Mouse (Mus musculus): ENCODE results near the gene Tbl1xr1.

The Tbl1xr1 gene

DNA sequence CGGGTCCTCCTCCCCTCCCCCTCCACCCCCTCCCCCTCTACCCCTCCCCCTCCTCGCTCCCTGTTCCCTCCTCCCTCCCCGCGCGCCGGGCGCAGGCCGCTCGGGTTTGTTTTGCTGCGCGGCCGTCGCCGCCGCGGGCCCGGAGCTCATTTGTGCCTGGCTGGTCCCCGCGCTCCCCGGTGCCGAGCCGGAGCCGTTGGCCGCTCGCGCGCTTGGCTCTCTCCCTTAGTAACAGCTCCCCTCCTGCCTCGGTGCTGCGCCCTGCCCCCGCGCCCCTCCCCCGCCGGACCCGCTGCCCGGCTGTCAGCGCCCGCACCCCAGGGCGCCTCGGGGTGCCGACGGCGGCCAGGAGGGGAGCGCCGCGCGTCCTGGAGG, at the start of gene Tbl1xr1:
Gene Tbl1xr1 (plus strand): TSS at position 92 of the 375 bp plus-strand sequence.
- peak; percentile 76 to 83 for DNase-seq (ENCODE audit: low spot score in 2 of 2)

DNA sequence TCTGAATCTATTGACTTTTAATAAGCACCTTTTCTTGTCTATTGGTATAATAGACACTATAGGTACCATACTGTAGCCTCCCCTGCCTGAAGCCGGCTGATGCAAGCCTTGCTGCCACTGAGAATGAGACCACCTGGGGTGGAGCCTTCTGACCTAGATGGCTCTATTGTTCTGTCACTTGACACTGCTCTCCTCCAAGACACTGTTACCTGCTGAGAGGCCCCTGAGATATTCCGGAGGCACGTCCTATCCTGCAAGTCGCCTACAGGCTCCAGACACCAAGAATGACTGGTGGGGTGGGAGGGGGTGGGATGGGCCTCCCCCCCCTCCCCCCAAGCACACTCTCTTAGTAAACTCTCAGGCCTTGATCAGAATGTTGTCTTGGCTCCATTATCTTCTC, 38.4 kb upstream of the Tbl1xr1 start:
- no peak for DNase-seq (ENCODE audit: low spot score in 2 of 2)

DNA sequence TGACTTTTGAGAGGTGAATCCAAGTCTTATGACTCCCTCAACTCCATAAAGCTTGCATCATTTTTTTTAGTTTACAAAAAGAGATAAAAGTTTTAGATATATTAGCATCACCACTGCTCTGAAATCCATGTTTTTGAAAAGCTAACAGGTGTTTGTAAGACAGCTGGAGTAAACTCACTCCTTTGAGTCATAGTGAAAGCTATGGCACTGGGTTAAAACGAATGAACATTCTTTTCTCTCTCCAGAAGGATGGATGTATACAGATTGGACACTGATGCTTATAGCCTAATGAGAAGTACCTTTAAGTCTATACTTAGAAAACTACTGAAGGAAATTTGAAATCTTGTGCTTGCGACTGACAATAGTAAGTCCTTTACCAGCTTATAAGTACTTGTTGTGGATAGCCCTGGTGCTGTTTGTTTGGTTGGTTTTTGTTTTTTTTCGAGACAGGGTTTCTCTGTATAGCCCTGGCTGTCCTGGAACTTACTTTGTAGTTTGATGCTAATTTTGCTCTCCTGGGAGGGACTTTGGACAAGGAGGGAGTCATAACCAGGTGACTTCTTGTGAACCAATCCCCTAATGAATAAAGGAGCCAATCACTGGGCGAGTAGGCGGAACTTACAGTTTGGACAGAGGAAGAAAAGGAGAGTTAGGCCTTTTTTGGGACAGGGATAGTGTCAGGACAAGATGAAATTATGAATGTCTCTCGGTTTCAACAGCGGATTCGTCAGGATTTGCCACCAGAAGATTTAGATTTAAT, 37.2 kb upstream of the Tbl1xr1 start:
- DNase-seq (ENCODE audit: low spot score in 2 of 2) = no peak

DNA sequence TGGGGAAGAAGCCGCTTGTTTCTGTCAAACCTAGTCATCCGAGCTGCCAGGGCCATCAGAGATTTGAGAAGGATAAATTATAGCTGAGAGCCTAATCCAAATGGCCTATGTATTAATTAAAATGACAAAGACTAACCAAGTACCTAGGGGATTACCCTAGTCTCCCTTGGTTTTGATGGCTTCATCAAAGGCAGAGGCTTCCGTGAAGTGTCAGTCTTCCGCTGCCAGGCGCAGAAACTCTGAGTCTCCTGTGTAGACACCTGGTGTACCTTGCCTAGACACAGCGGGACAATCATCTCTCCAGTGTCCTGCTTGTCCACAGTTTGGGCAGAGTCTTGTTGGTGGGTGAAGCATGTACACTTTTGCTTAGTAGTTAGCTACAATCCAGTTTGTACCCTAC, 35.8 kb upstream of the Tbl1xr1 start:
- no peak for DNase-seq (ENCODE audit: low spot score in 2 of 2)

DNA sequence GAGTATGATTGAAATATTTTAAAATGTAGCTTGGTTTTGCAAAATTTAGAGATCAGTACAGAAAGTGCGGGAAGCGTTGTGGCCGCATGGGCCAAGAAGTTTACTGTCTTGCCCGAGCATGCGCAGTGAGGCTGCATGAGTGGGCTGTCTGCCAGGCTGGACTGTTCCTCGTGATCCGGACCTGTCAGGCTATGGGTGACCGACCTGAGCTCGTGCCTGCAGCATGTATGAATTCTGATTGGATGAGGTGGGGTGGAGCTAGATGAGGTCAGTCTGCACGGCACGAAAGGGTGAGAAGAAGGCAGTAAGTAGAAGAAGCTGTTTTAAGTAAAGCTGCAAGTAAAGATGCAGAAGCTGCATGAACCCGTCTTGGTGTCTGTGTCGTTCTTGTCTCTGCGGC, 29.2 kb upstream of the Tbl1xr1 start:
- no peak for DNase-seq (ENCODE audit: low spot score in 2 of 2)

DNA sequence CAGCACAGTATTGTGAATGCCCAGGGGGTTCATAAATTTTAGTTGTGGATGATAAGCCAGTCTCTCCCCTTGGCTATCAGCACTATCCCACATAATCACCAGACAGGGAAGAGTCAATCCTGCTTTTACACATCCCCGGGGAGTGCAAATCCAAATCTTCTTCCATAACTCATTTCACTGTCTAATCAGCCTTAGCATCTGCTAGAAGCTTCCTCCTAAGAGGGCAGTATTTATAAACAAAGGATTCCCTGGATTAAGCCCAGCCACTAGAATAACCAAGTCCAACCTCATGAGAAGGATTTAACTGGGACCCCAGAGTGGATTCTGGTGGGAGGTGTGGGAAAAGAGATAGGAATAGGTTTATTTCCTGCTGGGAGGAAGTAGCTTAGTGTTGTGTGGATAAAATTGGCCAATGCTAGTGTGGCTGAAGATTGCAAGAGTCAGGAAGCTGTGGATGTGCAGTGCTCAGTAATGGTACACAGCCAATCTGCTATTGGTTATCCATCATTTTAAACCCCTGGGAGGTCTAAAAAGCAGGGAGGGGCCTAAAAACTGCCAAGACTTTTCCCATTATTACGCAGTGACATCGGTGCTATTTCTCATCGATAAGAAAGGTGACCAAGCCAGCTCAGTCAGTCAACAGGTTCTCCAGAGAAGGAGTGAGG, 19.7 kb upstream of the Tbl1xr1 start:
- DNase-seq (ENCODE audit: low spot score in 2 of 2) = no peak

DNA sequence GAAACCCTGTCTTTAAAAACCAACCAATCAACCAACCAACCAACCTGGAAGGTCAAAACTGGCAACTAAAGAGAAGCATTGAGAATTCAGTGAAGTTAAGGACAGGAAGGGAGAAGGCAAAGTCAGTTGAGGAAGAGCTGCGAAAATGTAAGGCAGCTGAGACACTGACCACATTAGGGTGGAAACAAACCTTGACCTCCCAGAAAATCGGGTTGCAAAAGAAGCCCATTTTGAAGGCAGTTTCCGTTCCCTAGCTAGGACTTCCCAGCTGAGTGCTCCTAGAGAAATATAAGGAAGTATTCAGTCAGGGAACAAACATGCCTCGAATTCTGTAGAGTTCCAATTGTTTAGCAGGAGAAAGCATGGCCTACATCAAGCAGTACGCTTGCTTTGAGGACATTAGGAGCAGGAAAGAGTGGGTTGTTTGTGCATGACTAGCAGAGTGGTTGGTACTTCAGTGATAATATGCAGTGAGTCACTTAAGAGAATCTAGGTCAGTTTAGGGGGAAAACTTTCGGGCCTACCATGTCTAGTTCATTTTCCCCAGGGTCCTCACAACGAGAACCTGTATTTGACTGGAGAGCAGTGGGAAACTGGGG, 18.1 kb upstream of the Tbl1xr1 start:
- DNase-seq (ENCODE audit: low spot score in 2 of 2) = no peak

DNA sequence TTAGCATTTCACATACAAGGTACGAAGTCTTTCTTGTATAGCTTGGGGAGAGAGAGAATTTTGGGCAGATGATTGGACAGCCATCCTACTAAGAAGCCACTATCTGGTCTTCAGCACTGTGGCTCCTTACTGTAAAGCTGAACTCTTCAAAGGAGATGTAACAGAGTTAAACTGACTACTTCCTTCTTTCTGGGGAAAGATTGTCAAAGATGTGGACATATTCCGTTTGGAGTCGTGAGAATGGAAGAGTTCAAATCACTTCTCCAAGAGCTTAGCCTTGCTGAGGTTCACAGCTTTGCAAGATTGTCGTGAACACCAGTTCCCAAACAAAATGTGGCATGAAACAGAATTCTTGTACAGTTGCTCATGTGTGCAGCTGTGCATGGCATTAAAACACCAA, 15.3 kb upstream of the Tbl1xr1 start:
- no peak for DNase-seq (ENCODE audit: low spot score in 2 of 2)

DNA sequence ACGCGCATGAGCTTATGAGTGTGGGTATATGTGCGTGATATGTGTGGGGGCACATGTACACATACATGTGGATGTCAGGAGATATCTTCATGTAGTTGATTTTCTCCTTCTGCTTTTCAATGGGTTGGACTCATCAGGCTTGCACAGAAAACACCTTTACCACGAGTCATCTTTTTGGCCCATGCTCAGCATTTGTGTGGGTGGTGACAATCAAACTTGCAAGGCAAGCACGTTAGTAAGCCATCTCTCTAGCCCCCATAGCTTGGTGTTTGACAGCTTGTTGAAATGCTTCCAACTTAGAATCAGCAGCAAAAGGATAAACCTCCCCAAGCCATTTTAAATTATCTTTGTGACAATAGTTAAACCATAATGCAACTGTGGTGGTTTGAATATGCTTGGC, 7.8 kb upstream of the Tbl1xr1 start:
- no peak for DNase-seq (ENCODE audit: low spot score in 2 of 2)

DNA sequence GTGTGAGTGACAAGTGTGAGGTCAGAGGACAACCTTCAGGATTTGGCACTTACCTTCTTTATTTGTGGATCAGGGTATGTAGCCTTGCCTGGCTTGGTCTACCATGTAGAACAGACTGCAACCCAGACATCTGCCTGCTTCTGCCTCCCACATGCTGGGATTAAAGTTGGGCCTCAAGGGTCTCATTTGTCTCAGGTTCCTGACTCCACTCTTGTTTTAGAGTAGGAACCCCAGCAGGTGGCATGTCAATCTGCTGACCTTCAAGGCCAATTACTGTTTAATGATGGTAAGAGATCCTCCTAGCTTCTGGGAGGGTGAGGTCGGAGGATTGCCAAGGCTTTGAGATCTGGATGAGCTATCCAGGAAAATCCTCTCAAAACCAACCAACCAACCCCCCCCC, 2.5 kb upstream of the Tbl1xr1 start:
- DNase-seq (ENCODE audit: low spot score in 2 of 2) = no peak

DNA sequence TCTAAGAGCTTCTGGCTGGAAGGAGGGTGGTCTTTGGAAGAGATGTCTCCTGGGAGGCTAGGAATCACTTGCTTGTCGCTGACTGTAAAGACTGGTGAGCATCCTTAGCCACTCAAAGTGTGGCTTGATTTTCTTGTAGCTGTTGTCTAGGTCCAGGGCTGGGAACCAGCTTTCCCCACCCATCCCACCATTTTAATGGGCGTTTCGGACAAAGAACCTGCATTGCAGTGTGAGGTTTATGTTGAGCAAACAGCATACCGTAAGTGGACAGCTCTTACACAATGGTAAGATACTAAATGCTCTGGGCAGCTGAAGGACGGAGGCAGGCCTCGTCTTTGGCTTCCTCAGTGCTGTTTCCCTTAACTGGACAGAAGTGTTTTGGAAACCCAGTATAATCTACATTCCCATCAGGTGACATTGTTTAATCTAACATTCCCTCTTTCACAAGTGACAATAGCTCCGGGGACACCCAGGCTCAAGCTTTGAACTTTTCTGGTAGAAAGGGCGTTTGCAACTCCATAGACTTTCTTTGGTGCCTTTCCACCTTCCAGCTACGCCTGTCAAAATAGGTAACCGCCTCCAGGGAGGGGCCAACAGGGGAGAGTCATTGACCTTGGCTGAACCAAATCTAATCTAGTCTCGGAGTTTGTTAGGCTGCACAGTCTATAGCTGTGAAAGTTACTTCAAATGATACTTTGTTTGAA, 1.7 kb upstream of the Tbl1xr1 start:
- DNase-seq (ENCODE audit: low spot score in 2 of 2) = no peak

DNA sequence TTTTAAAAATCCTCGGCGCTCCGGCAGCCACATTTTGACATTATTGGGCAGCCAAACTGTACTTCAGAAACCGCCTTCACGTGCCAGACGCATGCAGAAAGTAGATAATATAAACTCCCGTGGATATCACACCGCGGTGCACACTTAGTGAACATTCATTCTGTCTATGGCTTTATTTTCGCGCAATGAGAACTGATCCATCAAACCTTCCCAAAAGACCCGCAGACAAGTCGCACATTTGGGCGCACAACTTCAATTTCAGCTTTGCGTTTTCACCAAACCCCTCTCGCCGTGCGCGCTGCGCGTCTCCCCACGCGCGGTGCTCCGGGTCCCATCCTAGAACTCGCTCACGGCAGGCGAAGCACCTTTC, 950 bp upstream of the Tbl1xr1 start:
- DNase-seq (ENCODE audit: low spot score in 2 of 2) = peak in 1 of 2 experiments; percentile 1

DNA sequence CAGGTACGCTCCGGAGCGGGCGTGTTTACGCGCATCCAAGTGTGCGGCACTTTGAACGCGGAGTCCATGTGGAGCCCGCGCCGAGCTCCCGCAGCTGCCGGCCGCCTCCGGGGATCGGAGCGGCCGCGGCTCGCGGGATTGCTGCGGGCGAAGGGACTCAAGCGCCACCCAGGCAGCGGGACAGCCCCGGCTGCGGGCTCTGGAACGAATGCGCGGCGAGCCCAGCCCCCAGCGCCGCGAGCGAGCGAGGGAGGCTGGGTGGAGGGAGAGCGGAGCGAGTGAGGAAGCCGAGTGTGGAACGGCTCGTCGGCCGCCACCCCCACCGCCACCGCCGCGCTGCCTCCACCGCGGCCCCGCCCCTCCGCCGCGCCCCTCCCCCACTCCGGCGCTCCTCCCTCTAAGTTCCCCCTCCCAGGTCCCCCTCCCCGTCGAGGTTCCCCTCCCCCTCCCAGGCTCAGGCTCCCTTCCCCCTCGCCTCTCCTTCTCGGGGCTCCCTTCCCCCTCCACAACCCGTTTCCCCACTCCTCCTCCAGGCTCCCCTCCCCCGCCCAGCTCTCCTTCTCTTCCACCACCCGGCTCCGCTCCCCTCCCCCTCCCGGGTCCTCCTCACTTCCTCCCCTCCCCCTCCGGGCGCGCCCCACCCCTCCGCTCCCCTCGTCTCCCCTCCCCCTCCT, 428 bp upstream of the Tbl1xr1 start:
- DNase-seq (ENCODE audit: low spot score in 2 of 2) = peak; percentile 71 to 79

DNA sequence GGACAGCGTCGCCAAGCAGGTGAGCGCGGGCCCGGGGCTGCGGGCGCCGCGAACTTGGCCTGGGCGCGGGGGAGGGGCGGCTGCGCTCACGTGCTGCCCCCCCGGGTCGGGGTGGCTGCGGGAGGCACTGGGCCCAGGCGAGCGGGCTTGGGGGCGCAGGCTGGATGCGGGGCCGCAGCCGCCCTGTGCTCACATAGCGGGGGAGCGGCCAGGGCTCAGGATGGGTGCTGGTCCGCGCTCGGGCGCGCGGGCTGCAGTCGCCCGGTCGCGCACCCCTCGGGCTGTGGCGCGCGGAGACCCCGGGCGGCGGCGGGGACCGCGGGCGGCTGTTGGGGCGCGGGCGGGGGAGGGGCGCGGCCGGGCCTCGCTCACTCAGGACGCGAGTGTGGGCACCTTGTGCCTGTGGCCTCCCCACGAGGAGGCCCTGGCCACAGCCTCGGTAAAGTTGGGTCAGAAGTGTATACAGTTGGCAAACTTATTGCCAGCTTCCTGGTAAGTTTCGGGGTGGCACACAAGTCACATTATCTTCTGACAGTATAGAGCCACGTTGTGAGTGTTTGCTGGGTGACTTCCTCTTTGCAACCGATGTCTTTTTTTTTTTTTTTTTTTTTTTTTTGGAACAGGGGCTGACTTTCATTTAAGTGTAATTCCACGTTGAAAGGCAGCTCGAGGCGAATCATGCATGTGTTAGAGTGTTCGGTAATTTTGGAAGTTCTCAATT, 644 bp downstream of the Tbl1xr1 start:
- DNase-seq (ENCODE audit: low spot score in 2 of 2) = peak; percentile 17 to 25

DNA sequence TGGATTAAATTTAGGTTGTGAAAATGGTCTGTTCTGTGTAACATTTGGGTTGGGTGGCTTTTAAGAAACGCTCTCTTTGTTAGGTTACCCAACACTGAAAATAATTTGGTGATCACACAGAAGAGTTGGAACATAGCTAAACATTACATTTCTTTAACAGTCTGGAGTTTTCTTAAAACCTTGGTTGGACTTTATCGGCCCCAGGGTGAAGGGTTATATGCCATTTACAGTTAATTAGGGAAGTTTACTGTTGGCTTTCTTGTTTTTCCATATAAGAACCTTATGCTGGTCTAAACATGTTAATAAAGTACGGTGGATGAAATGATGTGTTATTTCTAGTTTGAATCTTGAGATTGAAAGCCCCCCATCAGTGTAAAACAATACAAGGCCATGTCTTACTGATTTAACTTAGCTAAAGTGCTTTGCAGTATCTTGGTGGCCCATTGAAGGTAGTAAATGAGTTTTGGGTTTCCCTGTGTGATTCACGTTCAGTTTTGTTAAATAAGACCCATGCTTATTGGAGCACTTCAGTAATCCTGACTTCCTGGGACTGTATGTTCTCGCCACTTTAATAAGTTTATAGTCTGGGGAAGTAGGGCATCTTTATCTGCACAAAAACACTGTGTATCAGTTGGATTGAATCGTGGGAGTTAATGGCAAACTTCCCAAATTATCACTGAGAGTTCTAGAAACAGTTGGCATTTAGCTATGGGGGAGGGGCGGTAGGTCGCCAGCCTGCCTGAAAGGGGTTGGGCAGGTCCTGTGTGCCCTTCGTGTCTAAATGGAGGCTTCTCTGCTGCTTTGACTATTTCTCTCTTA, 1.4 kb downstream of the Tbl1xr1 start:
- DNase-seq (ENCODE audit: low spot score in 2 of 2) = no peak

DNA sequence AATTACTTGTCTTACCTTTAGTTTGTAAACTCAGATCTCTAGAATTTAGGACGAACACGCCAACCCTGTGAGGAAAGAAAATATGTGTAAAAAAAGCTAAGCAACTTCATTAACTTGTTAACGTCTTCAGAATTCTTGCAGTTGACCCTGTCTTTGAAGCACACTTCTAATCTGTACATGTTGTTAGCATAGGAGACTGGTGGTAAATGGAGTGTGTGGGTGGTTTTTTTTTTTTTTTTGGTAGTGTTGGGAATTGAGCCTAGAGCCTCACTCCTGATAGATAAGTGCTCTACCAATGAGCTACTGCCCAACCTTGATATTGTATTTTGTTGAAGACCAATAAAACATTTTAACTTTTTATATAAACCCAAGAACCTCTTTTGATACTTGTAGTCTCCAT, 2.1 kb downstream of the Tbl1xr1 start:
- no peak for DNase-seq (ENCODE audit: low spot score in 2 of 2)

DNA sequence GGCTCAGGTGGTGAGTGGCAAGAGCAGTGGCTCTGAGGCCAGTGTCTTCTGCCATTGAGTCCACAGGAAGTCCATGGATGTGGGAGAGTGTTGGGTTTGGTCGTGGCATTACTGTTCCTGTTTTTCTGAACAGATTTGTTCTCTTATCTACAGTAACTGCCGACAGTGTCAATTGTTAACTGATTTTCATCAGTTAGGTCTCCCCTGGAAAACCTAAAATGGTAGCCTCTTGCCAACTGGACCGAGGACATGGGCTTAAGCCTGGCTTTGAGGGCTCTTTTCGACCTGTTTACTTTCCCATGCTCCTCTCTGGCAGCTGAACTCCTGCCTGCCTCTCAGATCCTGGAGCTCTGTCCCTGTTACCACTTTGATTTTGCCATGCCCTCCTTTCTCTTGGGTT, 5.4 kb downstream of the Tbl1xr1 start:
- no peak for DNase-seq (ENCODE audit: low spot score in 2 of 2)

DNA sequence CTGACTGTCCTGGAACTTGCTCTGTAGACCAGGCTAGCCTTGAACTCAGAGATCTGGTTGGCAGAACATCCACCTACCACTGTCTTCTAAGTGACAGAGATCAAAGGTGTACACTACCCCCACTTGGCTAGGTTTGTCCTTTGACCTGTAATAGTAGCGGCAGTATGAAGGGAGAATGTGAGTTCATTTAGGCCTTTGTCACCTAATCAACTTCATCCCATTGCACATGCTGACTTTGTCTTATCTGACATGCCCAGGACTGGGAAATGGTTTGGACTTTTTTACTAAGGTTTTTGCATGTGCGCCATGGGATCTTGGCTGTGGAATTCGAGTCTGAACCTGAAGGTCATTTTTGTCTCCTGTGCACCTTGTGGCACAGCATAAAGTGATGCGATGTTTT, 6.4 kb downstream of the Tbl1xr1 start:
- DNase-seq (ENCODE audit: low spot score in 2 of 2) = no peak

DNA sequence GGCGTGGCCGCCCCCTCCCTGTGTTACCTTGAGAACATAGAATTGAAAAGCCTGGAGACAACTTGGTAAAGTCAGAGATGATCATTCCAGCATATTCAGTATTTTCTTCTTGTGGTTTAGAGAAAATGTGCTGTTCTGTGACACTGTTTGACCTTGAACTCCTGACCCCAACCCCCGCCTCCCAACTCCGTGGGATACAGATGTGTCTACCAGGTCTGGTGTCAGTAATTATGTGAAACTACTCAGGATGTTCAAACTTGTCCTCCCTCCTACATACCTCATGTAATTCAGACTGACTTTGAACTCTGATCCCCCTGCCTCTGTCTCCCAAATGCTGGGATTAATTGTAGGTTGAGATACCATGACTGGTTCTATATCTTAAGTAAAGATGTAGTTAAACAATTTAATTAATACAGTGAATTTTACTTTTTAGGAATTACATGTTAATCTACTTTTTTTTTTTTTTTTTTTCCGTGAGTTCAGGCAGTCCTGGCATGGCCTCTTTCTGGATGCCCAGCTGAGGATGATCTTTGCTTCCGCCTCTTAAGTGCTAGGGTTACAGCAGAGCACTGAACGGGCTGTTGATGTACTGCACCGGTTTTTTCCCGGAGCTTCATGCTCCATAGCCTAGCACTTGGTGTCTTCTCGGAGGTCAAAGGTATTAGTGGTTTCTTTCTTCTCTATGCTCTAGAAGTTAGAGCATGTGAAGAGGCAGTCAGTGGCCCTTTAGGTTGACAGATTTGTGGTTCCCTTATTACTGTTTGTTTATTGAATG, 8.0 kb downstream of the Tbl1xr1 start:
- DNase-seq (ENCODE audit: low spot score in 2 of 2) = no peak

DNA sequence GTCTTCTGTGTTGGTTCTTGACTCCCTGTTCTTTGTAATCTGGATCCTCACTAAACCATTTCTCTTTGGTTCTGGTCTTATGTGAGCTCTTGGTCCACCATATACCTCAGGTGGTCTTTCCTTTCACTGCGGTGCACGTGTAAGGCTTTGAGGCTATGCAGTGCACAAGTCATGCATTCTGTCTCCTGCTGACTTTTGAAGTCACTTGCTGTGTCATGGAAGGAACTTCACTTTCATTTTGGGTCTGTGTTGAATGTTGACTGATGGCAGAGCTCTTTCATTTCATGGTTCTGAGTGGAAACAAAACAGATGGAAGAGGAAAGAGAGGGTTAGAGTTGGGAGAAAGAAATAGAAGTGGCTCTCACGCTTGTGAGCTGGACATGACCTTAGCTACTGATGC, 13.4 kb downstream of the Tbl1xr1 start:
- DNase-seq (ENCODE audit: low spot score in 2 of 2) = no peak
